Mouse (Mus musculus) heart, embryonic 11.5 days (tissue): ENCODE measurements around the gene Disc1. TPM values are rescaled to one million over a fixed set of nuclear protein-coding genes. Genes with fewer than 3 reads are reported as not detected.

Experiments used
- ATAC-seq: fragments of 200-750 bp; cut with Nextera tagmentation; replicated peaks from 2 replicates; pipeline ENCODE4 v1.8.0; 2017; ENCODE audit warnings: moderate library complexity; ENCODE audit not compliant: insufficient number of reproducible peaks, low FRiP score, low TSS enrichment
- H3K27ac ChIP-seq: fragments of 300-500 bp; sonication (generic); 2 replicates; pipeline ENCODE4 v1.5.1; 2014; ENCODE audit warnings: mild to moderate bottlenecking, low read depth, low read length
- H3K27me3 ChIP-seq: fragments of 300-500 bp; sonication (generic); 2 replicates; pipeline ENCODE4 v1.6.1; 2014; ENCODE audit warnings: mild to moderate bottlenecking, low read length, mixed read lengths; ENCODE audit not compliant: control insufficient read depth, insufficient read depth
- H3K36me3 ChIP-seq: fragments of 300-500 bp; sonication (generic); 2 replicates; pipeline ENCODE4 v1.6.1; 2014; ENCODE audit warnings: mild to moderate bottlenecking, low read length, moderate library complexity, mixed read lengths; ENCODE audit not compliant: control insufficient read depth, insufficient read depth
- H3K4me1 ChIP-seq: fragments of 300-500 bp; sonication (generic); 2 replicates; pipeline ENCODE4 v1.6.1; 2014; ENCODE audit warnings: low read length; ENCODE audit not compliant: control insufficient read depth, insufficient read depth
- H3K4me2 ChIP-seq: fragments of 300-500 bp; sonication (generic); 2 replicates; pipeline ENCODE4 v1.6.1; 2014; ENCODE audit warnings: mild to moderate bottlenecking, moderate library complexity
- H3K4me3 ChIP-seq: fragments of 300-500 bp; sonication (generic); 2 replicates; pipeline ENCODE4 v1.5.1; 2014; ENCODE audit warnings: low read depth, low read length
- H3K9ac ChIP-seq: fragments of 300-500 bp; sonication (generic); 2 replicates; pipeline ENCODE4 v1.6.1; 2014; ENCODE audit warnings: mild to moderate bottlenecking, low read depth, low read length, moderate library complexity
- H3K9me3 ChIP-seq: fragments of 300-500 bp; sonication (generic); replicated peaks from 2 replicates; pipeline ENCODE4 v1.6.1; 2016; ENCODE audit warnings: low read length; ENCODE audit not compliant: control insufficient read depth
- WGBS: fragments of 180-500 bp; shearing (Covaris S2); extraction: QIAGEN DNeasy Blood & Tissue Kit; methylation state at CpG from one replicate; pipeline ENCODE4 v1.1.7; 2014; ENCODE audit not compliant: insufficient replicate concordance; 5-methylcytosine and 5-hydroxymethylcytosine counted together
- polyA plus RNA-seq: library from polyadenylated mRNA; unstranded; fragments of >200 nt; fragmentation: Nextera tagmentation; extraction: Ambion mirVana; gene quantifications from 2 replicates; pipeline ENCODE4 v1.2.1, GENCODE M21; 2014

Gene Disc1
- polyA plus RNA-seq, 1 experiment from 2014 or later, result 1.8 TPM

GRCm38 (mm10) chr8:125198420-125199196, 144.6 kb downstream of the Disc1 start:
- Histone ChIP-seq H3K27me3 (no peaks in the 10 kb centered on the region), H3K4me2 (no peak overlapping the region), H3K4me1 (peaks cover 12% of the 10 kb centered on the region), H3K4me3 (no peak overlapping the region), H3K9me3 (no peaks in the 10 kb centered on the region), H3K36me3 (no peaks in the 10 kb centered on the region), H3K9ac (0 out of 2 replicates have a peak overlapping the region, but pooled peaks have one; percentile 8), H3K27ac (peak overlapping the region; percentile 24; the same call in 1 of the 2 replicates)
- no peak for ATAC-seq
- WGBS, result 53% methylated on average over 9 of the region's 9 CpGs

GRCm38 (mm10) chr8:125199197-125199939, 145.4 kb downstream of the Disc1 start:
- Histone ChIP-seq H3K4me1 (peaks cover 12% of the 10 kb centered on the region), H3K27me3 (no peaks in the 10 kb centered on the region), H3K9ac (no peak overlapping the region), H3K27ac (0 out of 2 replicates have a peak overlapping the region, but pooled peaks have one; percentile 24), H3K4me2 (no peak overlapping the region), H3K36me3 (no peaks in the 10 kb centered on the region), H3K4me3 (no peak overlapping the region), H3K9me3 (no peaks in the 10 kb centered on the region)
- 69% methylated on average over 16 of the region's 16 CpGs for WGBS
- ATAC-seq, result no peak

GRCm38 (mm10) chr8:125200273-125200863, 146.4 kb downstream of the Disc1 start:
- no peak for ATAC-seq
- Histone ChIP-seq H3K27me3 (no peaks in the 10 kb centered on the region), H3K4me2 (no peak overlapping the region), H3K9me3 (no peaks in the 10 kb centered on the region), H3K27ac (no peak overlapping the region), H3K36me3 (no peaks in the 10 kb centered on the region), H3K4me3 (no peak overlapping the region), H3K9ac (no peak overlapping the region), H3K4me1 (peaks cover 12% of the 10 kb centered on the region)
- 81% methylated on average over 13 of the region's 13 CpGs for WGBS

GRCm38 (mm10) chr8:125201650-125202049, 147.7 kb downstream of the Disc1 start:
- ATAC-seq, result no peak
- no peak overlapping the region for H3K4me3 ChIP-seq
- H3K9ac ChIP-seq, result no peak overlapping the region
- no peak overlapping the region for H3K4me2 ChIP-seq
- H3K27ac ChIP-seq, result no peak overlapping the region
- H3K27me3 ChIP-seq, result no peaks in the 10 kb centered on the region
- H3K9me3 ChIP-seq, result no peaks in the 10 kb centered on the region
- peaks cover 12% of the 10 kb centered on the region for H3K4me1 ChIP-seq
- WGBS, result 73% methylated on average over 6 of the region's 6 CpGs
- H3K36me3 ChIP-seq, result no peaks in the 10 kb centered on the region

- WGBS, result 66% methylated on average over 9 of the region's 9 CpGs
- no peak overlapping the region for H3K4me3 ChIP-seq
- ATAC-seq, result no peak
- no peak overlapping the region for H3K27ac ChIP-seq
- H3K36me3 ChIP-seq, result no peaks in the 10 kb centered on the region
- no peak overlapping the region for H3K9ac ChIP-seq
- no peaks in the 10 kb centered on the region for H3K9me3 ChIP-seq
- no peak overlapping the region for H3K4me2 ChIP-seq
- no peaks in the 10 kb centered on the region for H3K27me3 ChIP-seq
- peaks cover 12% of the 10 kb centered on the region for H3K4me1 ChIP-seq
Observed at GRCm38 (mm10) chr8:125203016-125203415, 149.0 kb downstream of the Disc1 start.

- H3K36me3 ChIP-seq, result no peaks in the 10 kb centered on the region
- H3K4me3 ChIP-seq, result no peak overlapping the region
- WGBS, result 85% methylated on average over 4 of the region's 4 CpGs
- no peaks in the 10 kb centered on the region for H3K27me3 ChIP-seq
- H3K4me1 ChIP-seq, result peaks cover 5% of the 10 kb centered on the region; the same call in 1 of the 2 replicates
- no peak for ATAC-seq
- no peak overlapping the region for H3K27ac ChIP-seq
- no peak overlapping the region for H3K9ac ChIP-seq
- H3K4me2 ChIP-seq, result no peak overlapping the region
- no peaks in the 10 kb centered on the region for H3K9me3 ChIP-seq
Observed at GRCm38 (mm10) chr8:125205556-125205955, 151.6 kb downstream of the Disc1 start.

- no peaks in the 10 kb centered on the region for H3K27me3 ChIP-seq
- no peak overlapping the region for H3K9ac ChIP-seq
- H3K27ac ChIP-seq, result no peak overlapping the region
- no peaks in the 10 kb centered on the region for H3K36me3 ChIP-seq
- no peak overlapping the region for H3K4me2 ChIP-seq
- no peak for ATAC-seq
- 69% methylated on average over 8 of the region's 8 CpGs for whole genome bisulfite sequencing
- peaks cover 5% of the 10 kb centered on the region; the same call in 1 of the 2 replicates for H3K4me1 ChIP-seq
- H3K4me3 ChIP-seq, result no peak overlapping the region
- H3K9me3 ChIP-seq, result no peaks in the 10 kb centered on the region
Observed at GRCm38 (mm10) chr8:125206391-125206790, 152.4 kb downstream of the Disc1 start.

- no peak for ATAC-seq
- Histone ChIP-seq H3K27me3 (no peaks in the 10 kb centered on the region), H3K4me2 (no peak overlapping the region), H3K36me3 (no peaks in the 10 kb centered on the region), H3K9me3 (no peaks in the 10 kb centered on the region), H3K4me3 (no peak overlapping the region), H3K27ac (no peak overlapping the region), H3K9ac (no peak overlapping the region), H3K4me1 (peaks cover 5% of the 10 kb centered on the region; the same call in 1 of the 2 replicates)
- WGBS, result 67% methylated on average over 3 of the region's 3 CpGs
Observed at GRCm38 (mm10) chr8:125206962-125207361, 153.0 kb downstream of the Disc1 start.
